Mouse (Mus musculus): Measurements from ENCODE around the gene Psapl1.

DNA sequence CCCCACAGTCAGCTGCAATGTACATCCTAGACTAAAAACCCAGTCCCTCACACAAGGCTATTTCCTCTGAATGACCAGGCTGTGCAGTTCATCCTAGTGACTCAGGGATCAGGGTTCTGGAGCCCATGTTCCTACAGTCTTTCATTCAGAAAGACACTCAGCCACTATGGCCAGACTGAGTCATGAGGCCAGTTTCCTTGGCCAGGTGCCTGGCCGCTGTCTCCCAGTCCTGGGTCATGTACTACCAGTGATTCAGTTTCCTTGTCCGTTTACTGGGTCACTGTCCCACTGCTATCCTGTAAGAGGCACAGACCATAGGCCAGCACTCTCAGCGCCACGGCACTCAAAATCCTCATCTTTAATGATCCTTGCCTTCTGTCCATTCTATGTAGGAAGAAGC is 15.5 kb upstream of the Psapl1 start:
- TF ChIP-seq CTCF (IDR thresholded peaks at IDR 0.05; ENCODE audit: insufficient read depth, low read length) (no peak), POLR2A (IDR thresholded peaks at IDR 0.05; ENCODE audit: borderline replicate concordance, extremely low read depth, low read depth, low read length) (no peak)

All from lung, adult 2 months (tissue).